Mouse (Mus musculus) cerebellum, postnatal 14 days (tissue): ENCODE data around the gene Cntnap2.
A peak's percentile ranks its signal among the peaks of the same experiment; 100 is the strongest.
"Not testable (repeated sequence)": the region's sequence is repeated elsewhere in the genome, so short reads cannot be mapped to it uniquely, and the experiment has no call there.

Experiments
- DNase-seq, 2 experiments: peaks; one replicate each; pipeline ENCODE4 v3.0.0; 2021; ENCODE audit warnings: mixed read lengths in 2 of 2

Cntnap2 gene

GRCm38 (mm10) chr6:46361091-46361490 lies 1301.9 kb downstream of the Cntnap2 start:
- DNase-seq = peak; percentile 31 to 62

- DNase-seq = peak; percentile 82 to 86
These were observed 1303.0 kb downstream of the Cntnap2 start for GRCm38 (mm10) chr6:46362156-46362555.

DNA sequence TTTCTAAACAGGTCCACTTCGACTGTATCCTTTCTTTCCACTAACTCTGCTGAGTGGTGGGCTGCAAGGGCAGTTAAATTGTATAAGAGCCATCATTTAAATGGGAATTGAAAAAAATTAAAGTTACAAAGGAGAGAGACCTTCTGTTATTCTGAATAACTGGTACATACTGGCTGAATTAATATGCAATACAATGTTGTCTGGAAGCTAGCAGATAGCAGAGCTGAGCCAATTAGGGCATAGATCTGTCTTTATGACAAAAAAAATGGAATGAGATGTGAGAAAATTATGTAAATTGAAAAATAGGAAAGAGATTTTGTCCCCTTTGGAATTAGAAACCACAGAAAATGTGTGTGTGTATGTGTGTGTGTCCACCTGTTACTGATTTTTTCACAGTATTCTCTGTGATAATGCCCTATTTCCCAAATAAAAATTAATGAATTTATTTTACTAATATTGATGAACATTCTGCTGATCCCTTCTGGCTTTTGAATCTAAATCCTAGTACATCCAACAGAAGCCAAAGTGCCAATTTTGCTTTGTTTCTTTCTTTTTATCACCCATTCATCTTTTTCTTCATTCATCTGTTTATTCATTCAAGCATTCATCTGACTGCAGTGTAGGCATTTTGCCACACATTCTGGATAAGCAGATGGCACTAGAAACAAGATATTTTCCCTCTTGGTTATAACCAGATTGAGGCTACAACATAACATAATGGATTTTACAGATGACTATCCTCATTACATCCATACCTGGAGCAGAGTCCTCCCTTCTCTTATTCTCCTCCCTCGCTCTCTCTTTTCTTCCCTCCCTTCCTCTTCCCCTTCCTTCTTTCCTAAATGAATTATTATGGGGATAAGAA lies 1339.8 kb downstream of the Cntnap2 start:
- DNase-seq = peak; percentile 58 to 76

GRCm38 (mm10) chr6:46414154-46414553 lies 1355.0 kb downstream of the Cntnap2 start:
- DNase-seq = no peak

- DNase-seq = no peak
These were observed 1355.4 kb downstream of the Cntnap2 start for GRCm38 (mm10) chr6:46414562-46414961.

GRCm38 (mm10) chr6:46419827-46420226 lies 1360.7 kb downstream of the Cntnap2 start:
- DNase-seq = no peak

DNA sequence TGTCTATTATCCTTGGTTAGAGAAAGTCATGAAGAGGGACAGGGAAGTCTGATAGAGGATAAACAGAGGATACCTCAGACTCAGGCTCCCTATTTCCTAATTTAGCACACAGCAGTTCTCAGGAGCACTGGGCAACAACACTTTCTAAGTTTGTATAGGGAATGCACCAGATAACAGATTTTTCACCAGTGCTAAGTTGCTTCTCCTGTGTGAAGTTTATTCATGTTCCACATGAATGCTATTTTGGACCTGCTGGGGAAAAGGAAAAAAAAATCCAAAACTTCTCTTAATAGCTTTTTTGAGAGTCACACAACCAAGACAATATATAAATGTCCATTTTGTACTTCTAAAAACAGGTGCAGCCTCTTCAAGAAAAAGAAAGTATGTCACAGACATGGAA lies 1361.2 kb downstream of the Cntnap2 start:
- DNase-seq = no peak

DNA sequence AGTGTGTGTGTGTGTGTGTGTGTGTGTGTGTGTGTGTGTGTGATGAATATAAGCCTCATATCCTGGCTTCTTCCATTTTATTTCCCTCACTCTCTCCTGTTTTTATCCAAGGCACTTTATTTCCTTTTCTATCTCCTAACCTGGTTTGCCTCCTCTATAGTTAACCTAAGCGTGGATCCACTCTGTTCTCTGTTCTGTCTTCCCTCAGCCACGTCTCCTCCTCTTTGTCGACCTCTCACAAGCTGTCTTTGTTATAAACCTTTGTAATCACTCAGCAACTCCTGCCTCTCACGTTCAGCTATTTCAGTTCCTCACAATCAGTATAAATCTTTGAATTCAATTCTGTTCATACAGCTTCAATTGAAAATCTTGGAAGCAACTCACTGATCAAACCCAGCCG lies 1369.1 kb downstream of the Cntnap2 start:
- no peak for DNase-seq

DNA sequence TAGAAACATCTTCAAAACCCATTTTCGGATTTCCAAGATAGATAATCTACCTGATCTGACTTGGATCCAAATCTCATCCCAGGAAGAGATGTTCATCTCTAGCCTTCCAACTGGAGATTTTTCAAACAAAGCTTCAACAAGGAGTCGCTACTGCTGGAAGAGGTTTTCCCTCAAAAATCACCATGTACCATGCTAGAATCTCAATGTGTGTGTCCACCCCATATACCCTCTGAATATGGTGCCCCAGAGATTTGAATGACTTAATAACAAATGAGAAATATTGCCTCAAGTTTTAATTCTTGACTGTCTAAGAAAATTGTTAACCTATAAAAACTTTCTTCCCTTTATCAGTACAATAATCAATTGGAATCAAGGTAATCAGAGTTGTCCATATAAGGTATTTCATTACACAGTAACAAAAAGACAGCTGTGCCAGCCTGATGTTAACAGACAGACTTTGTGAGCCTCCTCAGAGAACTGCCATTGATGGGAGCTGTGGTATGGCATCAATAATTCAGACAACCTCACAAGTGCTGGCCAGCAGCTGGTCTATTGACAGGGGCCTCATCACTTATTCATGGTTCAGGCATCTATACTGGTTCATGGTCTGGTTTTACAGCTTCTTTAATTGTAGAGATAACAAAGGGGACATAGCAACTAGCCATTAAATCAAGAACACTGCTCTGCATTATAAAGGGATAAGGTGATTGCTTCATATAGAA lies 1391.9 kb downstream of the Cntnap2 start:
- DNase-seq = no peak

DNA sequence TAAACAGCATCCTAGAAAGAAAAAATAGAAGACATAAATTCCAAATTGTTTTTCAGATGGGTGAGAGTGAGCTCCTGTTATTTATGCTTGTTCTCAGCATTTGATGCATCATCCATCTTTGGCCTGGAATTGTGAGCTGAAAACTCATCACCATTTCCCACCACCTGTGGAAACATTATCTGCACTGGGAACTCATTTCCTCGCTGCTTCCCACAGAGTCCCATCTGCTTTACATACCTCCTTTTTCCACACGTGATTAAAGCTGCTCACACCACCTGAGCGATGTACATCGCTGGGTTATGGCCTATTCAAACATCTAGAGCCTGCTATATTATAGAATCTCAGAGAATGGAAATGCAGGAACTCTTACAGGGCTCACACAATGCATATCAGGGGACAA lies 1413.5 kb downstream of the Cntnap2 start:
- DNase-seq = peak; percentile 8 to 42

DNA sequence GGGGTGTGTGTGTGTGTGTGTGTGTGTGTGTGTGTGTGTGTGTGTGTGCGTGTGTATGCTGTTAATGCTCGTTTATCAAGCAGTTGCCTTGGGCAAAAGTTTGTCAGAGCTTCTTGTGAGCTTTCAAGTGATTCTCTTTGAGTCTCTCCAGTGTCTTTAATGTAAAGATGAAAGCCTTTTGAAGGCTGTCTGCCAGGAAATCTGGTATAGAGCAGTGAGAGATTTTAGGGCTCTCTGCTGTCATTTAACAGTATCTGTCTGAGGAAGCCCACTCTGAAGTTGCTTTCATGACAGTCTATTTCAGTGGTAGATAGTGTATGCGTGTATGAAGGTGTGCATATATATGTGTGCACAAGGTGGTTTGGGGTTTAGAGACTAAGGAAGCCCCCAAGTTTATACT lies 1425.2 kb downstream of the Cntnap2 start:
- DNase-seq = no peak

DNA sequence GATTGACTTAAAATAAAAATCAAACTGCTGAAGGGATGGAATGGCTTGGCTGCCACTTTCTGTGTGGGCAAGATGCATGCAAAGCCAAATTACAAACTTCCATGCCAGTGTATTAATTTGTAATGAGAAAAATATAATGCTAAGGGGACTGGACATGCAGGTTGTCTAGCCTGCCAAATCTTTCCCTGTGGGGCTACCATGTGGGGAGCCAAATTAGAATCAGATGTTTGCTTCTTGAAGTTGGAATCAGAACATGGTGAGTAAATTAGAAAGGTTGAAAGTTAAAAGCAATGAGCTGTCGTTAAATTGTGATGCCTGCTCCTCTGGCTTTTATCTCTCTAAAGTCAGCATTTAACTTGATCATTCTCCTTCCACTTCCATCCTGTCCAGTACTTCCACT lies 1443.6 kb downstream of the Cntnap2 start:
- DNase-seq = peak; percentile 5 to 42

DNA sequence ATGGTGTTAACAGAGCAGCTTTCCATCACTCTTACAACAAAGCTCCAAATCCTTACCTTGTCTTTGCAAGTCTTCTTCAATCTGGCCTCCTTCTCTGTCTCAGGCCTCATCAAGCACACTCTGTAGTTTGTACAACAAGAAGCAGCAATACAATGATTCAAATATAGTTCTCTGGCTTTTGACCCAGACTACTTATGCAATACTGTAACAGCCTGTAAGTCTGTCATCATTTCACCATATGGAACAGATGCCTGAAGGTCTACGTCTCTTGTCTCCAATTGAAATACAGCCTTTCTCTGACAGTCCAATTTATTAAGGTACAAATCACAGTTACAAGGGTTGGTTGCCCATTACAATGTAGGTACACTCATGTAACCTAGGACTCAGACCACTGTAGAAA lies 1453.7 kb downstream of the Cntnap2 start:
- no peak for DNase-seq

GRCm38 (mm10) chr6:46537586-46537985 lies 1478.4 kb downstream of the Cntnap2 start:
- DNase-seq = not testable (repeated sequence)

DNA sequence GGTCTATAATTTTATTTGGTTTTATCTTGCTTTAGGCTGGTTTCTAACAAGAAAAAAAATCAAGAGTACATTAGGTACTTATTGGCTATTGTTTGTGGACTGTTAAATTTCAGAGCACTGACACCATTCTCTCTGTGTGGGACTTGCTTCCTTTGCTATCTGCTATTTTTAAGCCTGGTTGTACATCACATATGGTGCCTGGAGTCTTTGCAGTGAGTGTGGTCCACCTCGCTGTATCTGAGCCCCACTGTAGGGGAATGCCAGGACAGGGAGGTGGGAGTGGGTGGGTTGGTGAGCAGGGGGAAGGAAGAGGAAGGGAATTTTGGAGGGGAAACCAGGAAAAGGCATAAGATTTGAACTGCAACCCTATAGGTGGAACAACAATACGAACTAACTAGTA lies 1504.3 kb downstream of the Cntnap2 start:
- DNase-seq = no peak

GRCm38 (mm10) chr6:46575055-46575454 lies 1515.9 kb downstream of the Cntnap2 start:
- DNase-seq = peak; percentile 10 to 26

GRCm38 (mm10) chr6:46612365-46612764 lies 1553.2 kb downstream of the Cntnap2 start:
- peak; percentile 10 to 31 for DNase-seq

- peak in 1 of 2 experiments; percentile 6 for DNase-seq
These were observed 1553.7 kb downstream of the Cntnap2 start for GRCm38 (mm10) chr6:46612872-46613271.

GRCm38 (mm10) chr6:46669018-46669417 lies 1609.9 kb downstream of the Cntnap2 start:
- DNase-seq = no peak

GRCm38 (mm10) chr6:46675081-46675480 lies 1615.9 kb downstream of the Cntnap2 start:
- peak in 1 of 2 experiments; percentile 11 for DNase-seq

GRCm38 (mm10) chr6:46675621-46676020 lies 1616.5 kb downstream of the Cntnap2 start:
- DNase-seq = no peak

GRCm38 (mm10) chr6:46696187-46696586 lies 1637.0 kb downstream of the Cntnap2 start:
- no peak for DNase-seq

DNA sequence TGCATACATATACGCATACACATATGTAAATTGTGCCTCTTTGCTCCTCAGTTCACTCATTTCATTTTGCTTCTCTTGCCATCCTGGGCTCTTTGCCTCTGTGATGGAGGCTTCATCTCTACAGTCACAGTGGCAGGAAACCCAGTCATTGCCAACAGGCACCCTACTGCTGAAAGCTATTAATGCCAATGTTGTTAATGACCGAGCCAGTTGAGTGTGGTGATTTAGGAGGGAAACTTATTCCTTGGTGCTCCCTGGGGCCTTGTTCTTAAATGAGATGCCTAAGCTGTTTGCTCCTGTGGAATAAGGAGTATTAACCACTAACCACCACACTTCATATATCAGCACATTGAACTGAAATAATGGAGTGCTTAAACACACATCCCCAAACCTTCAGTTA lies 1640.2 kb downstream of the Cntnap2 start:
- peak; percentile 66 to 81 for DNase-seq
